Mouse (Mus musculus): ENCODE measurements around the gene Rnase12. TPM values are rescaled to one million over a fixed set of nuclear protein-coding genes. Genes with fewer than 3 reads are reported as not detected.

Gene Rnase12
- polyA plus RNA-seq, 1 experiment from 2014 or later, result 1.7 TPM

- no peaks in the 10 kb centered on the region for H3K36me3 ChIP-seq (ENCODE audit: control insufficient read depth, insufficient read depth)
- H3K27me3 ChIP-seq (ENCODE audit: control insufficient read depth, insufficient read depth, low read depth, low read length), result peaks cover 5% of the 10 kb centered on the region
- peak overlapping the region; percentile 78 for H3K27ac ChIP-seq (ENCODE audit: low read length)
- H3K9me3 ChIP-seq (replicated peaks; ENCODE audit: control insufficient read depth, low read length), result no peaks in the 10 kb centered on the region
- peak overlapping the region; percentile 65 for H3K9ac ChIP-seq (ENCODE audit: low read depth, low read length)
- peak; percentile 47 for ATAC-seq (ENCODE audit: low read depth)
- peak overlapping the region; percentile 92 for H3K4me2 ChIP-seq (ENCODE audit: low read depth, low read length)
- peaks cover 53% of the 10 kb centered on the region for H3K4me1 ChIP-seq (ENCODE audit: control insufficient read depth, low read depth, low read length)
- 1% methylated on average over 23 of the region's 23 CpGs for WGBS (ENCODE audit: insufficient replicate concordance)
- H3K4me3 ChIP-seq (ENCODE audit: low read depth, low read length), result peak overlapping the region; percentile 77
Observed at GRCm38 (mm10) chr14:51088166-51088969, 30.9 kb upstream of the Rnase12 start.

- Histone ChIP-seq H3K4me1 (ENCODE audit: control insufficient read depth, low read depth, low read length) (peaks cover 57% of the 10 kb centered on the region), H3K36me3 (ENCODE audit: control insufficient read depth, insufficient read depth) (no peaks in the 10 kb centered on the region), H3K9me3 (replicated peaks; ENCODE audit: control insufficient read depth, low read length) (no peaks in the 10 kb centered on the region), H3K4me3 (ENCODE audit: low read depth, low read length) (peak overlapping the region; percentile 77), H3K27me3 (ENCODE audit: control insufficient read depth, insufficient read depth, low read depth, low read length) (peaks cover 11% of the 10 kb centered on the region), H3K9ac (ENCODE audit: low read depth, low read length) (peak overlapping the region; percentile 56; the same call in 1 of the 2 replicates), H3K27ac (ENCODE audit: low read length) (no peak overlapping the region), H3K4me2 (ENCODE audit: low read depth, low read length) (peak overlapping the region; percentile 92)
- WGBS (ENCODE audit: insufficient replicate concordance), result 16% methylated on average over 9 of the region's 9 CpGs
- no peak for ATAC-seq (ENCODE audit: low read depth)
Observed at GRCm38 (mm10) chr14:51087762-51088161, 30.3 kb upstream of the Rnase12 start.

- Histone ChIP-seq H3K9me3 (replicated peaks; ENCODE audit: control insufficient read depth, low read length) (no peaks in the 10 kb centered on the region), H3K36me3 (ENCODE audit: control insufficient read depth, insufficient read depth) (no peaks in the 10 kb centered on the region), H3K4me2 (ENCODE audit: low read depth, low read length) (no peak overlapping the region), H3K27ac (ENCODE audit: low read length) (no peak overlapping the region), H3K4me3 (ENCODE audit: low read depth, low read length) (no peak overlapping the region), H3K9ac (ENCODE audit: low read depth, low read length) (no peak overlapping the region), H3K4me1 (ENCODE audit: control insufficient read depth, low read depth, low read length) (peaks cover 55% of the 10 kb centered on the region), H3K27me3 (ENCODE audit: control insufficient read depth, insufficient read depth, low read depth, low read length) (peaks cover 18% of the 10 kb centered on the region)
- ATAC-seq (ENCODE audit: low read depth), result no peak
- 59% methylated on average over 4 of the region's 4 CpGs for WGBS (ENCODE audit: insufficient replicate concordance)
Observed at GRCm38 (mm10) chr14:51085911-51086310, 28.4 kb upstream of the Rnase12 start.

- Histone ChIP-seq H3K9ac (ENCODE audit: low read depth, low read length) (no peak overlapping the region), H3K27ac (ENCODE audit: low read length) (no peak overlapping the region), H3K36me3 (ENCODE audit: control insufficient read depth, insufficient read depth) (no peaks in the 10 kb centered on the region), H3K4me2 (ENCODE audit: low read depth, low read length) (no peak overlapping the region), H3K9me3 (replicated peaks; ENCODE audit: control insufficient read depth, low read length) (no peaks in the 10 kb centered on the region), H3K4me3 (ENCODE audit: low read depth, low read length) (no peak overlapping the region), H3K4me1 (ENCODE audit: control insufficient read depth, low read depth, low read length) (peaks cover 49% of the 10 kb centered on the region), H3K27me3 (ENCODE audit: control insufficient read depth, insufficient read depth, low read depth, low read length) (peaks cover 19% of the 10 kb centered on the region)
- ATAC-seq (ENCODE audit: low read depth), result no peak
- 66% methylated on average over 2 of the region's 2 CpGs for WGBS (ENCODE audit: insufficient replicate concordance)
Observed at GRCm38 (mm10) chr14:51085086-51085485, 27.6 kb upstream of the Rnase12 start.

GRCm38 (mm10) chr14:51083805-51084204 lies 26.3 kb upstream of the Rnase12 start:
- Histone ChIP-seq H3K4me2 (ENCODE audit: low read depth, low read length) (peak overlapping the region; percentile 68), H3K4me3 (ENCODE audit: low read depth, low read length) (peak overlapping the region; percentile 59), H3K9ac (ENCODE audit: low read depth, low read length) (no peak overlapping the region), H3K4me1 (ENCODE audit: control insufficient read depth, low read depth, low read length) (peaks cover 43% of the 10 kb centered on the region), H3K27me3 (ENCODE audit: control insufficient read depth, insufficient read depth, low read depth, low read length) (peaks cover 19% of the 10 kb centered on the region), H3K36me3 (ENCODE audit: control insufficient read depth, insufficient read depth) (no peaks in the 10 kb centered on the region), H3K9me3 (replicated peaks; ENCODE audit: control insufficient read depth, low read length) (no peaks in the 10 kb centered on the region), H3K27ac (ENCODE audit: low read length) (no peak overlapping the region)
- no peak for ATAC-seq (ENCODE audit: low read depth)
- WGBS (ENCODE audit: insufficient replicate concordance), result 6% methylated on average over 7 of the region's 7 CpGs

- H3K4me2 ChIP-seq (ENCODE audit: low read depth, low read length), result peak overlapping the region; percentile 68
- peak overlapping the region; percentile 23; the same call in 1 of the 2 replicates for H3K27ac ChIP-seq (ENCODE audit: low read length)
- peaks cover 39% of the 10 kb centered on the region for H3K4me1 ChIP-seq (ENCODE audit: control insufficient read depth, low read depth, low read length)
- no peaks in the 10 kb centered on the region for H3K36me3 ChIP-seq (ENCODE audit: control insufficient read depth, insufficient read depth)
- peak overlapping the region; percentile 8 for H3K9ac ChIP-seq (ENCODE audit: low read depth, low read length)
- ATAC-seq (ENCODE audit: low read depth), result peak; percentile 62
- 1% methylated on average over 40 of the region's 40 CpGs for WGBS (ENCODE audit: insufficient replicate concordance)
- peak overlapping the region; percentile 59 for H3K4me3 ChIP-seq (ENCODE audit: low read depth, low read length)
- peaks cover 19% of the 10 kb centered on the region for H3K27me3 ChIP-seq (ENCODE audit: control insufficient read depth, insufficient read depth, low read depth, low read length)
- no peaks in the 10 kb centered on the region for H3K9me3 ChIP-seq (replicated peaks; ENCODE audit: control insufficient read depth, low read length)
Observed at GRCm38 (mm10) chr14:51082599-51083581, 25.4 kb upstream of the Rnase12 start.

- Histone ChIP-seq H3K4me2 (ENCODE audit: low read depth, low read length) (no peak overlapping the region), H3K27ac (ENCODE audit: low read length) (no peak overlapping the region), H3K9ac (ENCODE audit: low read depth, low read length) (no peak overlapping the region), H3K9me3 (replicated peaks; ENCODE audit: control insufficient read depth, low read length) (no peaks in the 10 kb centered on the region), H3K27me3 (ENCODE audit: control insufficient read depth, insufficient read depth, low read depth, low read length) (peaks cover 19% of the 10 kb centered on the region), H3K36me3 (ENCODE audit: control insufficient read depth, insufficient read depth) (no peaks in the 10 kb centered on the region), H3K4me1 (ENCODE audit: control insufficient read depth, low read depth, low read length) (peaks cover 34% of the 10 kb centered on the region), H3K4me3 (ENCODE audit: low read depth, low read length) (no peak overlapping the region)
- ATAC-seq (ENCODE audit: low read depth), result 0 out of 2 replicates have a peak, but pooled peaks have one; percentile 7
- 52% methylated on average over 2 of the region's 2 CpGs for WGBS (ENCODE audit: insufficient replicate concordance)
Observed at GRCm38 (mm10) chr14:51081035-51081434, 23.6 kb upstream of the Rnase12 start.

- peaks cover 16% of the 10 kb centered on the region for H3K4me1 ChIP-seq (ENCODE audit: control insufficient read depth, low read depth, low read length)
- no peak for ATAC-seq (ENCODE audit: low read depth)
- H3K27me3 ChIP-seq (ENCODE audit: control insufficient read depth, insufficient read depth, low read depth, low read length), result peaks cover 19% of the 10 kb centered on the region
- no peak overlapping the region for H3K4me3 ChIP-seq (ENCODE audit: low read depth, low read length)
- 53% methylated on average over 1 of the region's 1 CpGs for WGBS (ENCODE audit: insufficient replicate concordance)
- no peaks in the 10 kb centered on the region for H3K9me3 ChIP-seq (replicated peaks; ENCODE audit: control insufficient read depth, low read length)
- H3K36me3 ChIP-seq (ENCODE audit: control insufficient read depth, insufficient read depth), result no peaks in the 10 kb centered on the region
- H3K9ac ChIP-seq (ENCODE audit: low read depth, low read length), result no peak overlapping the region
- H3K4me2 ChIP-seq (ENCODE audit: low read depth, low read length), result no peak overlapping the region
- H3K27ac ChIP-seq (ENCODE audit: low read length), result no peak overlapping the region
Observed at GRCm38 (mm10) chr14:51079180-51079579, 21.7 kb upstream of the Rnase12 start.

All from liver, embryonic 16.5 days (tissue).